Mouse (Mus musculus): ENCODE results near the gene Klf17.

Gene Klf17

DNA sequence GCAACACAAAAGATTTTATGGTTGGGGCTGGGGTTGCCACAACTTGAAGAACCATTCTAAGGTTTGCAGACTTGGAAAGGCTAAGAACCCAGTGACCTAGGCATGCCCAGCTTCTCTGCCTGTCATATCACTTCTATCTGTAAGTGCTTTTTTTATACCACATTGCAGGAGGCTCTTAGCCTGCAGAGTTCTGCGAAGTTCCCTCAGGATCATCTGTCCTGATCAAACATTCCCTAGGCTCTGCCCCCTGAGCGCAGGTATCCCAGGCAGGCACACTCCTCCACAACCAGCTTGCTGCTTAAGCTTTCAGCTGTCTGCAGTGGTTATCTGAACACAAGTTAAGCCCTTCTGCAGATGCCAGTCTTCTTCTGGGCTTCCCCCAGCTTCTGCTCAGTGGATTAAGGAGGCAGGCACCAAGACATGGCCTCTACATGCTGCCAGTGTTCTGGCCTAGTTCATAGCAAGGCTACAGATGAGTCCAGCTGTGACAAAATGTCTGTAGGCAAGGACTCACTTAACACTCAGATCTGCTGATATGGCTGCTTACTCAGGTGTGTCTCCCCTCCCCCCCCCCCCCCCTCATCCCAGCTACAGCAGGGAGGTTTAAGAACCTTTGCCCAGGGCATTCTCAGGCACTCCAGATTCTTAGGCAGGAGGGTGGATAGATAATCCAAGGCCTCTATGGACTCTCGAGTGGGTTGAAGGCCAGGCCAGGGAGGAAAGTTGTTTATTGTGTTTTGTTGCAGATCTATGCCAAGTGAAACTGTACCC is 56.5 kb downstream of the Klf17 start:
- no peak for TF ChIP-seq POU5F1 (IDR thresholded peaks at IDR 0.05; ENCODE audit: borderline replicate concordance, low read length)
- TF ChIP-seq NANOG (IDR thresholded peaks at IDR 0.05; ENCODE audit: borderline replicate concordance, low read length), result no peak
- no peak for TF ChIP-seq CTCF (conservative IDR thresholded peaks at IDR 0.05; ENCODE audit: low read length)
- Histone ChIP-seq H3K27me3 (ENCODE audit: insufficient read depth, low read length) (no peaks in the 10 kb centered on the region), H3K4me1 (replicated peaks; ENCODE audit: low read depth, low read length) (peaks cover 9% of the 10 kb centered on the region), H3K4me3 (replicated peaks; ENCODE audit: low read length) (no peak overlapping the region), H3K9me3 (ENCODE audit: low read length) (no peaks in the 10 kb centered on the region), H3K36me3 (ENCODE audit: insufficient read depth, low read length) (no peaks in the 10 kb centered on the region)
